Mouse (Mus musculus) intestine, postnatal 0 days (tissue): ENCODE results near the gene Ebf1. TPM values are rescaled to one million over a fixed set of nuclear protein-coding genes. Genes with fewer than 3 reads are reported as not detected.

Experiments used
- ATAC-seq: fragments of 200-750 bp; cut with Nextera tagmentation; 2 replicates; pipeline ENCODE4 v1.8.0; 2017; ENCODE audit warnings: mild to moderate bottlenecking, moderate TSS enrichment, moderate library complexity
- H3K27ac ChIP-seq: fragments of 300-500 bp; sonication (generic); 2 replicates; pipeline ENCODE4 v1.5.1; 2014; ENCODE audit warnings: mild to moderate bottlenecking, low read depth, low read length, moderate library complexity
- H3K27me3 ChIP-seq: fragments of 300-500 bp; sonication (generic); replicated peaks from 2 replicates; pipeline ENCODE4 v1.6.1; 2014; ENCODE audit warnings: low read length, mixed read lengths; ENCODE audit not compliant: control insufficient read depth, insufficient read depth
- H3K36me3 ChIP-seq: fragments of 300-500 bp; sonication (generic); 2 replicates; pipeline ENCODE4 v1.6.1; 2014; ENCODE audit warnings: mild to moderate bottlenecking, moderate library complexity; ENCODE audit not compliant: control insufficient read depth, insufficient read depth
- H3K4me1 ChIP-seq: fragments of 300-500 bp; sonication (generic); replicated peaks from 2 replicates; pipeline ENCODE4 v1.6.1; 2014; ENCODE audit warnings: antibody characterized with exemption, low read length, mixed read lengths; ENCODE audit not compliant: control insufficient read depth, insufficient read depth
- H3K4me2 ChIP-seq: fragments of 300-500 bp; sonication (generic); replicated peaks from 2 replicates; pipeline ENCODE4 v1.6.1; 2014; ENCODE audit warnings: low read depth, mild to moderate bottlenecking, moderate library complexity
- H3K4me3 ChIP-seq: fragments of 300-500 bp; sonication (generic); 2 replicates; pipeline ENCODE4 v1.5.1; 2014; ENCODE audit warnings: low read depth, low read length
- H3K9ac ChIP-seq: fragments of 300-500 bp; sonication (generic); 2 replicates; pipeline ENCODE4 v1.6.1; 2014; ENCODE audit warnings: mild to moderate bottlenecking, low read depth, low read length
- H3K9me3 ChIP-seq: fragments of 300-500 bp; sonication (generic); 2 replicates; pipeline ENCODE4 v1.6.1; 2016; ENCODE audit warnings: mixed run types; ENCODE audit not compliant: control insufficient read depth
- CTCF ChIP-seq: sonication (generic); IDR thresholded peaks from 2 replicates; pipeline ENCODE4 v1.5.1; 2016; ENCODE audit warnings: low read depth, mild to moderate bottlenecking, control low read depth, antibody characterized with exemption, moderate library complexity
- WGBS: fragments of 180-500 bp; shearing (Covaris S2); extraction: QIAGEN DNeasy Blood & Tissue Kit; methylation state at CpG from one replicate; pipeline ENCODE4 v1.1.7; 2014; 5-methylcytosine and 5-hydroxymethylcytosine counted together
- polyA plus RNA-seq: library from polyadenylated mRNA; unstranded; fragments of >200 nt; fragmentation: Nextera tagmentation; extraction: Ambion mirVana; gene quantifications from 2 replicates; pipeline ENCODE4 v1.2.1, GENCODE M21; 2015

Ebf1 gene
- polyA plus RNA-seq, 1 experiment from 2014 or later: 4.0 TPM

GRCm38 (mm10) chr11:44951506-44951905 lies 334.4 kb downstream of the Ebf1 start:
- H3K4me1 ChIP-seq: no peaks in the 10 kb centered on the region
- no peaks in the 10 kb centered on the region for H3K27me3 ChIP-seq
- H3K27ac ChIP-seq: no peak overlapping the region
- no peak overlapping the region for H3K4me2 ChIP-seq
- 71% methylated on average over 4 of the region's 4 CpGs for WGBS
- H3K9me3 ChIP-seq: no peaks in the 10 kb centered on the region
- TF ChIP-seq CTCF: no peak
- ATAC-seq: no peak
- H3K9ac ChIP-seq: no peak overlapping the region
- H3K4me3 ChIP-seq: no peak overlapping the region
- H3K36me3 ChIP-seq: no peaks in the 10 kb centered on the region

GRCm38 (mm10) chr11:44953337-44953736 lies 336.2 kb downstream of the Ebf1 start:
- Histone ChIP-seq H3K36me3 (no peaks in the 10 kb centered on the region), H3K4me3 (no peak overlapping the region), H3K27me3 (no peaks in the 10 kb centered on the region), H3K9me3 (no peaks in the 10 kb centered on the region), H3K4me1 (no peaks in the 10 kb centered on the region), H3K9ac (no peak overlapping the region), H3K27ac (no peak overlapping the region), H3K4me2 (no peak overlapping the region)
- TF ChIP-seq CTCF: no peak
- no peak for ATAC-seq
- WGBS: 67% methylated on average over 1 of the region's 1 CpGs

GRCm38 (mm10) chr11:44953863-44954262 lies 336.7 kb downstream of the Ebf1 start:
- no peak for ATAC-seq
- no peaks in the 10 kb centered on the region for H3K4me1 ChIP-seq

GRCm38 (mm10) chr11:44954362-44954761 lies 337.2 kb downstream of the Ebf1 start:
- no peak for TF ChIP-seq CTCF
- 85% methylated on average over 7 of the region's 7 CpGs for WGBS
- no peaks in the 10 kb centered on the region for H3K27me3 ChIP-seq
- no peak overlapping the region for H3K4me2 ChIP-seq
- no peaks in the 10 kb centered on the region for H3K9me3 ChIP-seq
- H3K9ac ChIP-seq: no peak overlapping the region
- no peak overlapping the region for H3K4me3 ChIP-seq
- H3K27ac ChIP-seq: no peak overlapping the region
- ATAC-seq: no peak
- H3K4me1 ChIP-seq: no peaks in the 10 kb centered on the region
- H3K36me3 ChIP-seq: no peaks in the 10 kb centered on the region

More at GRCm38 (mm10) chr11:44953863-44954262, 336.7 kb downstream of the Ebf1 start:
- H3K27ac ChIP-seq: no peak overlapping the region
- H3K4me3 ChIP-seq: no peak overlapping the region
- no peak overlapping the region for H3K4me2 ChIP-seq
- 86% methylated on average over 11 of the region's 11 CpGs for WGBS
- no peaks in the 10 kb centered on the region for H3K27me3 ChIP-seq
- no peaks in the 10 kb centered on the region for H3K36me3 ChIP-seq
- no peak for TF ChIP-seq CTCF
- H3K9ac ChIP-seq: no peak overlapping the region
- H3K9me3 ChIP-seq: no peaks in the 10 kb centered on the region

- Histone ChIP-seq H3K9me3 (no peaks in the 10 kb centered on the region), H3K4me3 (no peak overlapping the region), H3K27ac (no peak overlapping the region), H3K27me3 (no peaks in the 10 kb centered on the region), H3K9ac (no peak overlapping the region), H3K36me3 (no peaks in the 10 kb centered on the region), H3K4me1 (no peaks in the 10 kb centered on the region), H3K4me2 (no peak overlapping the region)
- 82% methylated on average over 14 of the region's 14 CpGs for WGBS
- no peak for ATAC-seq
- TF ChIP-seq CTCF: no peak
Observed at GRCm38 (mm10) chr11:44962746-44963440, 345.8 kb downstream of the Ebf1 start.

- ATAC-seq: no peak
- Histone ChIP-seq H3K36me3 (no peaks in the 10 kb centered on the region), H3K9me3 (no peaks in the 10 kb centered on the region), H3K4me3 (no peak overlapping the region), H3K4me2 (no peak overlapping the region), H3K27me3 (no peaks in the 10 kb centered on the region), H3K9ac (no peak overlapping the region), H3K27ac (no peak overlapping the region), H3K4me1 (no peaks in the 10 kb centered on the region)
- 67% methylated on average over 4 of the region's 4 CpGs for WGBS
- TF ChIP-seq CTCF: no peak
Observed at GRCm38 (mm10) chr11:44969011-44969410, 351.9 kb downstream of the Ebf1 start.
